Mouse (Mus musculus) megakaryocyte-erythroid progenitor cell, adult 5-6 weeks (primary cell): Measurements from ENCODE around the gene Hoxb9. TPM values are rescaled to one million over a fixed set of nuclear protein-coding genes. Genes with fewer than 3 reads are reported as not detected.

Experiments used
- ATAC-seq: replicated peaks from 2 replicates; pipeline ENCODE4 v1.8.0; 2016; ENCODE audit warnings: mild to moderate bottlenecking, inconsistent platforms; ENCODE audit not compliant: severe bottlenecking, poor library complexity, low FRiP score, low TSS enrichment
- total RNA-seq, 2 experiments: library from RNA; stranded (forward) in 1 of 2; stranded (reverse) in 1 of 2; fragments of 200-1000, 215-1000 nt in 1 of 2; fragments of >200 nt in 1 of 2; fragmentation: Nextera tagmentation in 1 of 2; gene quantifications; 2 replicates each; pipeline ENCODE4 v1.2.3; 2014 to 2017

Hoxb9 gene
- total RNA-seq, 2 experiments from 2014 or later, result not detected

- ATAC-seq, result no peak
Observed at GRCm38 (mm10) chr11:96264390-96265020, 6.8 kb upstream of the Hoxb9 start.

GRCm38 (mm10) chr11:96265954-96266353 is 5.3 kb upstream of the Hoxb9 start:
- ATAC-seq, result no peak

- ATAC-seq, result no peak
Observed at GRCm38 (mm10) chr11:96267021-96267920, 4.0 kb upstream of the Hoxb9 start.

DNA sequence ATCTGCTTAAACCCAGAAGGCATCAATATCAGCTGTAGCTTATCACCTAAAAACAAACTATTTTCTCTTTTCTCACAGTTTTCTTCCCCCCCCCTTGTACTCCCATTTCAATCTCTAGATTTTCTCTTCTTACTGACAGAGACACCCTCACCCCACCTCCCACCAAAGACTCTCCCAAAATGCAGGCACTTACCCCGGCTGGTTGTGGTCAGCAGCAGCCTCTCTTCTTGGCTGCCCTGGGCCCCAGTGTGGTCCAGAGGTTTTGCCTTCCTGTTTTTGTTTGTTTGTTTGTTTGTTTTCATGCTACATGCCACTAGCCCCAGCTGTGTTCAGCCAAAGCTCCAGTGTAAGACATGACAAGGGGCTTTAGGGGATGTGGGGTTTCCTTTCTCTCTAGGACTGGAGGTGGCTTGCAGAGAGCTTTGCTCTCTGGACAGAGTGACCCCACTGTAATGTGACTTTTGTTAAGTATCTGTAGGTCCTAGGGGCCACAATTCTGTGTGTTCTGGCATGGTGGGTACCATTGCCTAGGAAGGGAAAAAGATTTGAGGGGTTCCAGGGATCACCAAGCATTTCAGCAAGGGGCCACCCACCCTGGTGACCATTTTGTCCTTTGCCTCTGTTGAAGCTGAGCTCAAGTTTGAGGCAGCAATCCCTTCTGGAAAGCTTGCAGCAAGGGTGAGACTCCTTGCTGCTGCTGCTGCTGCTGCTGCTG is 3.1 kb upstream of the Hoxb9 start:
- no peak for ATAC-seq

DNA sequence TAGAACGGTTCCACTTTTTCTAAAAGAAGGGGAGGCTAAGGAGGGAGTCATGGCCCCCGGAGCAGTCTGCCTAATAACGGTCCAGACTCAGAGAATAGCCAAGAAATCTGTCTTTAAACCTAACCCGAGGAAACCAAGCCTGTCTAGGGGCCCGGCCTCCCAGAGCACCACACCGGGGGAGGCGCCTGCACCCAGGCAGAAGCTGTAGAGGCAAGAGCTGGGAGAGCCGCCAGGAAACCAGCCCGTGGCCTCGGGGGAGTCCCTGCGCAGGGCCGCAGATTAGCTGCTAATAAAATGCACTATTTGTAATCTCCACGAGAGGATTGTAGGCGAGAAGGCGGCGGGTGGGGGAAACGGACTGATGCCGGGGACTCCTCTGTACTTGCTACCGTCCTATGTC is 1.4 kb upstream of the Hoxb9 start:
- no peak for ATAC-seq

GRCm38 (mm10) chr11:96271541-96272011 is 319 bp downstream of the Hoxb9 start:
- 0 out of 2 replicates have a peak, but pooled peaks have one; percentile 51 for ATAC-seq

DNA sequence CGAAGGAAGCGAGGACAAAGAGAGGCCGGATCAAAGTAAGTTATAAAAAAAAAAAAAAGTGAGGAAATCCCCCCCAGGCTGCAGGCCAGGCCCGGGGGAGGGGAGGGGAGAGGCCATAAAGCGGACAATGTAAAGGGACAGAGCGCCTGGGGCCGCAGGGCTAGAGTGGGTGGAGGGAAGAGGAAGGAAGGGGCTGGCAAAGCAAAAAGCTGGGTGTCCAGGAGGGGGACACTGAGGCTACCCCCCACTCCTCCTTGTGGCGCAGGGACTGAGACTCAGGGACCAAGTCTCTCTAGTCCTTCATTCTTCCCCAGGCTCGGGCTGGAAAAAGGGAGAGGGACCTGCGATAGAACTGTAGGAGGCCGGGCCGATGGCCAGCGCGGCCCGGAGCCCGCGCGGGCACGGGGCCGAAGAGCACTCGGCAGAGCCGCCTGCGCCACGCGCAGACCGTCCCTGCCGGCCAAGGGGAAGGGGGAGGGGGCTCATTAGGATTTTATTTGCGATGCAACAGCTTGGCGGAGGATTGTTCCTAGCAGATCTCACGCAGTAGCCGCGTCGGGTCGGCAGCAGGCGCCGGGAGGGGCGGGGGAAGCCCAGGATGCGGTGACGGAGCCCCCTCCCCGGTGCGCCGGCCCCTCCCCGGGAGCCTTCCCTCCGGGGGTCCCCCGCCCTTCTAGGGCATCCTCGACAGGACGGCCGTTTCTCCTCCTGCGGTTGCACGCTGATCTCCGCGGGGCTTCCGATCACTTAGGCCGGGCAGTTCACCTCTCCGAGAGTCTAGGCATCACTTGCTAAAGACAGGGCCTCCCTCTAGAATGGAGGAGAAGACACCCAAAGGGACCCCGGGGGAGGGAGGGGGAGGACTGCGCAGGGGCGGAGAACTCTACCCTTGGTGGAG is 1.0 kb downstream of the Hoxb9 start:
- no peak for ATAC-seq

GRCm38 (mm10) chr11:96274428-96274827 is 3.2 kb downstream of the Hoxb9 start:
- no peak for ATAC-seq

DNA sequence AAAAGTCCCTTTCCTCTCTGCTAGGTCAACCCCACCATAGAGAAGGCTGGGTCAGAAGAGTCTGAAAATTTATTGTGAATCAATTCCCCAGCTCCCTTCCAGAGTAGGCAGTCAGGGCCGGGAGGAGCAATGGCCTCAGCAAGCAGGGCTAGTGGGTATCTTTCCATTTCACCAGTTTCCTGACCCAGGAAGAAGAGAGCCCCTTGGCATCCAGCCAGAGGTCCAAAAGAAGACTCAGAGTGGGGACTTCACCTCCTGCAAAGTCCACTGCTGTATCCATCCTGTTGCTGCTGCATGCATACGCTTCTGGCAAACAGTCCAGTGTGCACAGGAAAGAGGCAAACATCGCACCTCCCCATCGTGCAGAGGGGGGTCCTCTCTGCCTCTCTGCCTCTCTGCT is 4.6 kb downstream of the Hoxb9 start:
- ATAC-seq, result no peak

- no peak for ATAC-seq
Observed at GRCm38 (mm10) chr11:96277151-96278044, 6.1 kb downstream of the Hoxb9 start.

DNA sequence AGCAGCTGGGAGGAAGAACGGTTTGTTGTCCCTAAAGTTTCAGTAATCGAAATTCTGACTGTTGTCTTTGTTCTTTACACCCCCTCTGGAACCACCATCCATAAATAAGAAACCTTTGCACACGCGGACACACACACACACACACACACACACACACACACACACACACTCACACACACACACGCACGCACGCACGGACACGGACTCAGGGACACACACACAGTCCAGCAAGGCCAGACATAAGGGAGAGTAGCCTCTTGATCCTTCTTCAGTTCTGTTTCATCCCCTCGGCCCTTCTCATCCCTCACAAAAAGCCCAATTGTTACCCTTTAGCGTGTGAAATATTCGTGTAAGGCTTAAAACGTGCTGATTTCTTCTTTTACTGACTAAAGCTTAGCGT is 7.1 kb downstream of the Hoxb9 start:
- ATAC-seq, result no peak

DNA sequence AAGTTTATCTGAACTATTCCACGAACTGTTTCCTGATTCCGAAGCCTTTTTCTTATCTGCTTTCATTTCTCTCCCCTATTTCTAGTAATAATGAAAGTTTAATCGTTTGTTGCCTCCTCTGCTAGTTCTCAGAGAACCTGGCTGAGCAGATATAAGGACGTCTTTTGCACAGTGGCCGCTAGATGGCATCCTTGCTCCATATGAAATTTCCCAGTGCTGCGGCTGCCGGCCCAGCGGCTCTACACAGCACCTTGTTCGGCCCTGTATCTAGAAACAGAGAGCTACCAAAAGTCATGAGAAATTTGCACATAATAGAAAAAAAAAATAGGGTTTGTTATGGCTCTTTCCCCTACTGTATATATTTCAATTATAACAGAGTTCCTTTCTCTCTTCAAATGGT is 7.5 kb downstream of the Hoxb9 start:
- ATAC-seq, result peak; percentile 87

DNA sequence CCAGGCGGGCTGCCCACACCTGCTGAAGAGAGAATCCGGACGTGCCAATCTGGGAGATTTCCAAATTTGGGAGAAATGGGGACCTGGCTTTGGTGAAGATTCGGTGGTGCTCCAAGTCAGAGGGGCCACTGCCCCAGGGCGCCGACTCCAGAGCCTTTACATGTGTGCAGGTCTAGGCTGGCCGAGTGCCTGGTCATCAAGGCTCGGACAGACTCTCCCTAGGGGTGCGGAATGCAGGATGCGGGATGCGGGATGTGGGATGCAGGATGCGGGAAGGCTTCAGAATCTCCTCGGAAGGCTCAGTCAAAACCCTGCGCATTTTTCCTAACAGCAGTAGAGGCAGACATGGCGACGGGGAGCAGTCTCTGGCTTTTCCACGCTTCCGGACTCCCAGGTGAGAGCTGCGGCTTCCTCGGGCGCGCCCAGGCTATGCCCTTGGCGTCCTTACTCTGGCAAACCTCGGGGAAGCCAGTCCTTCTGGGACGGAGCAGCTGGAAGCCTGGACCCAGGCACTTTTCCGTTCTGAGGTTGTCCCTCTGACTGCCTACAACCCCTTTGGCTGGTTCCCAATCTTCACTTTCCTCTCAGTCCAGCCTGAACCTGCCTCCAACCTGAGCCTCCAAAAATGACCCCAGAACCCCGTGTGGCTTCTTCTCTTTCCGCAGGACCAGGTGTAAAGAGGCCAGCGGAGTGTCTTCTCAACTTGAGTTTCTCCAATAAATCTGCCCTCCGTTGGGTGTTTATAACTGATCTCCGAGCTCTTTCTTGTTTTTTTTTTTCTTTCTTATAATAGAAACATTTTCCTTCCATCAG is 8.4 kb downstream of the Hoxb9 start:
- no peak for ATAC-seq

DNA sequence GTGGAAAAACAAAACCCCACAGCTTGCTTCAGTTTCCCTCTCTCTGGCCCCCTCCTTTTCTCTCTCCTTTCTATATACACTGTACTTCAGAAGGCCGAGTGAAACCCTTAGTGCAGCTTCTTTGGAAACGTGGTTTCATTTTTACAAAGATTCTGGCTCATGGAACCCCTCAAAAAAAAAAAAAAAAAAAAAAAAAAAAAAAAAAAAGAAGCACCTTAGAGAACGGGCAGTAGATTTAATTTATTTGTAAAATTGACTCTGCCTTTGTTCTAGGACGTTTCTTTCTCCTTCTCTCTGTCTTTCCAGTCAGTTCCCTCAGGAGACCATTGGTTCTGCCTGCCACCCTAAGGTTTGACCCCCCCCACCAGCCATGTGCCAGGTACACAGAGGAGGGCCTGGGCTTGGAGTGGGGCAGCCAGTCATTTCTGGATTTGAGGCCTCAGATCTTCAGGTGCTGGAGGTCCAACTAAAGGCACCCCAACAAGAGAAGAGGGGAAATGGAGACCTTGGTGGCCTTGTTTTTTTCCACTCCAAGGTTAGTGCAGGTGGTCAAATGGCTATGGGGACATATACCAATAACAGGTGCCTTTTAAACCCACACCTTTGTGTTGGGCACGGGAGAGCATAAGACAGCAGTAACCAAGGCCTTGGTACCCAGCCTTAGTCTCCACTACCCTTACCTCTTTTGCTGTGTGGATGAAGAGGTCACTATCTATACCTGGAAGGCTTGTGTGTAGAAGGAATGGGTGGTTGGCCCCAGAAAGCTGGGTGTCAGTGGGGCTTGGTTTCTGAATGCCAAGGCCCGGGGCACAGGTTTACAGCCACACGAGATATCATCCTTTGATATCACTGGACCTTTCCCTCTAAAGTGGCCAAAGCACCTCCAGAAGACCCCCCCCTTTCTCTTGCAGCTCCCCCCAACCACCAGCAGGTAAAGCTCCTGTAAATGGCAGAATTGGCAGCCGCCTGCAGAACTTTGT is 9.4 kb downstream of the Hoxb9 start:
- no peak for ATAC-seq

GRCm38 (mm10) chr11:96281396-96281795 is 10.1 kb downstream of the Hoxb9 start:
- ATAC-seq, result no peak

DNA sequence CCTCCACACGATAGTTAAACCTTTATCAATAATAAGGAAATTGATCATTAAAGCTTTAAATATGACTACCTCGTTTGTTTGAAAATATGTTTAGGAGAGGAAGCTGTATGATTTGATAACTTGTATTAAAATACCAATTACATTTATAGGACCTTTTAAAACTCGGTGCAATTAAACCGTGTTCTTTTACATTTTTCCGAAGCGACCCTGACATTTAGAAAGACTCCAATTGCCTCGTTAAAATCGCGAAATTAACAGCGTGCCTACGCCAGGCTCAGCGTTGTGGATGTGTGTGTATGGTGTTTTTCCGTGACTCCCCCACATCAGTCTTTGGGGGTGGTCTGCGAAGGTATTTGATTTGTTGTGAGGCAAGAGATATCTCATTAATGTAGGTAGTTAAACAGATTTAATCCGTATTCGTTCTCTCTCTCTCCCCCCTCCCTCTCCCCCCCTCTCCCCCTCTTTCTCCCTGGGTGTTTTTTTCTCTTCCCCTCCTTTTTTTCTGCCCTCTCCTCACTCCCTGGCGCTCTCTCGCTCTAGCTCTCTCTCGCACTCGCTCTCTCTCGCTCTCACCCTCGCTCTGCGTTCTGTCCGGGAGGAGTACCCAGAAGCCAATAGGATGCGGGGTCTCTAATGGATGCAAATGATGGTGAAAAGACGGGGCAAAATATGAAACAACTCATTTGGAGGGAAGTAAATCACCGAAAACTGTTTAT is 10.8 kb downstream of the Hoxb9 start, which contains the start of gene Hoxb8:
Hoxb8 (plus strand) TSS at position 51 of the 716 bp plus-strand sequence.
- no peak for ATAC-seq
